8 mouse cellular contexts compared by ENCODE assay signal in genomic region chr9:121495529-121495928, GRCm38 (mm10). TPM values are rescaled to one million over a fixed set of nuclear protein-coding genes. Genes with fewer than 3 reads are reported as not detected.
A peak's percentile ranks its signal among the peaks of the same experiment; 100 is the strongest.
DNase-seq lines count a peak whose midpoint lies in the region; ATAC-seq and TF ChIP-seq lines count a peak whose summit lies in the region.

Gene Cck, minus strand, starts transcription at chr9:121495694.

- no peaks in the 10 kb centered on the region for H3K27me3 ChIP-seq in ES-Bruce4 (ENCODE audit: control insufficient read depth, insufficient read depth, low read length, poor library complexity, severe bottlenecking)
- H3K27me3 ChIP-seq in embryonic facial prominence, embryonic 14.5 days (replicated peaks; ENCODE audit: control insufficient read depth, insufficient read depth, low read length) = peaks cover 60% of the 10 kb centered on the region
- peaks cover 55% of the 10 kb centered on the region for H3K27me3 ChIP-seq in heart, embryonic 11.5 days (ENCODE audit: control insufficient read depth, insufficient read depth, low read length)
- H3K27me3 ChIP-seq in kidney, embryonic 15.5 days = peaks cover 64% of the 10 kb centered on the region
- H3K27me3 ChIP-seq in limb, embryonic 14.5 days (ENCODE audit: control insufficient read depth, insufficient read depth, low read length) = peaks cover 48% of the 10 kb centered on the region
- H3K27me3 ChIP-seq in neural tube, embryonic 11.5 days (ENCODE audit: control insufficient read depth, insufficient read depth, low read length) = peaks cover 42% of the 10 kb centered on the region

- H3K4me2 ChIP-seq in embryonic facial prominence, embryonic 14.5 days (ENCODE audit: low read depth, low read length) = peak within 1 kb of the TSS; percentile 55
- H3K4me2 ChIP-seq in heart, embryonic 11.5 days = peak within 1 kb of the TSS; percentile 74
- H3K4me2 ChIP-seq in kidney, embryonic 15.5 days = peak within 1 kb of the TSS; percentile 57
- H3K4me2 ChIP-seq in limb, embryonic 14.5 days (replicated peaks; ENCODE audit: low read depth, low read length, severe bottlenecking) = peak within 1 kb of the TSS; percentile 51
- H3K4me2 ChIP-seq in neural tube, embryonic 11.5 days (ENCODE audit: low read depth) = peak within 1 kb of the TSS; percentile 50

- H3K36me3 ChIP-seq in ES-Bruce4 (ENCODE audit: control insufficient read depth, insufficient read depth, low read length, poor library complexity, severe bottlenecking) = no peaks in the 10 kb centered on the region
- H3K36me3 ChIP-seq in embryonic facial prominence, embryonic 14.5 days (ENCODE audit: control insufficient read depth, insufficient read depth, low read length) = no peaks in the 10 kb centered on the region
- H3K36me3 ChIP-seq in heart, embryonic 11.5 days (ENCODE audit: control insufficient read depth, insufficient read depth, low read length) = no peaks in the 10 kb centered on the region
- H3K36me3 ChIP-seq in kidney, embryonic 15.5 days = no peaks in the 10 kb centered on the region
- no peaks in the 10 kb centered on the region for H3K36me3 ChIP-seq in limb, embryonic 14.5 days (ENCODE audit: control insufficient read depth, insufficient read depth, low read length)
- no peaks in the 10 kb centered on the region for H3K36me3 ChIP-seq in neural tube, embryonic 11.5 days (ENCODE audit: control insufficient read depth, insufficient read depth, low read length)

- WGBS in embryonic facial prominence, embryonic 14.5 days = 5% methylated on average over 12 of the region's 12 CpGs
- WGBS in heart, embryonic 11.5 days (ENCODE audit: insufficient replicate concordance) = 2% methylated on average over 12 of the region's 12 CpGs
- WGBS in kidney, embryonic 15.5 days = 1% methylated on average over 12 of the region's 12 CpGs
- 6% methylated on average over 12 of the region's 12 CpGs for WGBS in limb, embryonic 14.5 days
- WGBS in neural tube, embryonic 11.5 days = 2% methylated on average over 12 of the region's 12 CpGs

- H3K9me3 ChIP-seq in ES-Bruce4 (replicated peaks; ENCODE audit: control insufficient read depth, insufficient read depth, low read length, poor library complexity, severe bottlenecking) = no peaks in the 10 kb centered on the region
- H3K9me3 ChIP-seq in embryonic facial prominence, embryonic 14.5 days (ENCODE audit: control insufficient read depth, low read length) = no peaks in the 10 kb centered on the region
- no peaks in the 10 kb centered on the region for H3K9me3 ChIP-seq in heart, embryonic 11.5 days (replicated peaks; ENCODE audit: control insufficient read depth, low read length)
- no peaks in the 10 kb centered on the region for H3K9me3 ChIP-seq in kidney, embryonic 15.5 days (replicated peaks)
- H3K9me3 ChIP-seq in limb, embryonic 14.5 days (ENCODE audit: control insufficient read depth, low read length) = no peaks in the 10 kb centered on the region
- H3K9me3 ChIP-seq in neural tube, embryonic 11.5 days (ENCODE audit: control insufficient read depth, low read length) = no peaks in the 10 kb centered on the region

- H3K4me3 ChIP-seq in ES-Bruce4 (ENCODE audit: low read depth, low read length) = peak within 1 kb of the TSS; percentile 48
- H3K4me3 ChIP-seq in embryonic facial prominence, embryonic 14.5 days (ENCODE audit: low read depth, low read length) = peak within 1 kb of the TSS; percentile 33
- peak within 1 kb of the TSS; percentile 42 for H3K4me3 ChIP-seq in heart, embryonic 11.5 days (ENCODE audit: low read depth, low read length)
- peak within 1 kb of the TSS; percentile 36 for H3K4me3 ChIP-seq in kidney, embryonic 15.5 days (replicated peaks)
- peak within 1 kb of the TSS; percentile 31 for H3K4me3 ChIP-seq in limb, embryonic 14.5 days (replicated peaks; ENCODE audit: low read length)
- H3K4me3 ChIP-seq in neural tube, embryonic 11.5 days (ENCODE audit: low read depth, low read length) = peak within 1 kb of the TSS; percentile 28; the same call in 1 of the 2 replicates

- no peak within 1 kb of the TSS for H3K27ac ChIP-seq in ES-Bruce4 (ENCODE audit: insufficient read depth, low read length)
- H3K27ac ChIP-seq in embryonic facial prominence, embryonic 14.5 days (replicated peaks; ENCODE audit: low read depth, low read length) = no peak within 1 kb of the TSS
- H3K27ac ChIP-seq in heart, embryonic 11.5 days (ENCODE audit: low read depth, low read length) = no peak within 1 kb of the TSS
- no peak within 1 kb of the TSS for H3K27ac ChIP-seq in kidney, embryonic 15.5 days
- no peak within 1 kb of the TSS for H3K27ac ChIP-seq in limb, embryonic 14.5 days (replicated peaks; ENCODE audit: low read depth, low read length)
- H3K27ac ChIP-seq in neural tube, embryonic 11.5 days (ENCODE audit: low read depth, low read length) = no peak within 1 kb of the TSS

- DNase-seq in embryonic facial prominence, embryonic 14.5 days (ENCODE audit: low spot score) = peak; percentile 49
- DNase-seq in limb, embryonic 14.5 days (ENCODE audit: low spot score) = peak; percentile 40
- DNase-seq in neural tube, embryonic 11.5 days (ENCODE audit: low spot score) = peak; percentile 45
- no peak for DNase-seq in thymus, adult 18-20 months

- H3K4me1 ChIP-seq in ES-Bruce4 (ENCODE audit: control insufficient read depth, insufficient read depth, low read length) = no peaks in the 10 kb centered on the region
- H3K4me1 ChIP-seq in embryonic facial prominence, embryonic 14.5 days (ENCODE audit: control insufficient read depth, insufficient read depth, low read length) = no peaks in the 10 kb centered on the region
- peaks cover 11% of the 10 kb centered on the region for H3K4me1 ChIP-seq in heart, embryonic 11.5 days (ENCODE audit: control insufficient read depth, insufficient read depth, low read length)
- peaks cover 21% of the 10 kb centered on the region for H3K4me1 ChIP-seq in kidney, embryonic 15.5 days
- H3K4me1 ChIP-seq in limb, embryonic 14.5 days (ENCODE audit: control insufficient read depth, insufficient read depth, low read length) = no peaks in the 10 kb centered on the region; the same call in 1 of the 2 replicates
- peaks cover 5% of the 10 kb centered on the region; the same call in 1 of the 2 replicates for H3K4me1 ChIP-seq in neural tube, embryonic 11.5 days (ENCODE audit: control insufficient read depth, insufficient read depth, low read length)

- no peak for TF ChIP-seq POLR2A in ES-Bruce4 (IDR thresholded peaks at IDR 0.05; ENCODE audit: insufficient read depth, low read length)
- no peak for TF ChIP-seq POLR2A in limb, embryonic 14.5 days (IDR thresholded peaks at IDR 0.05; ENCODE audit: borderline replicate concordance, extremely low read depth, insufficient read depth, insufficient read length)

- no peak for TF ChIP-seq EP300 in ES-Bruce4 (IDR thresholded peaks at IDR 0.05; ENCODE audit: insufficient read depth, low read depth, low read length)

- ATAC-seq in embryonic facial prominence, embryonic 14.5 days (ENCODE audit: low read depth) = no peak
- ATAC-seq in heart, embryonic 11.5 days (replicated peaks; ENCODE audit: insufficient number of reproducible peaks, low FRiP score, low TSS enrichment) = no peak
- peak; percentile 70; the same call in 1 of the 2 replicates for ATAC-seq in kidney, embryonic 15.5 days (replicated peaks; ENCODE audit: low FRiP score)
- ATAC-seq in limb, embryonic 14.5 days (ENCODE audit: low FRiP score, low read depth) = no peak; the same call in 1 of the 2 replicates
- no peak for ATAC-seq in neural tube, embryonic 11.5 days (ENCODE audit: insufficient read depth, low FRiP score, low TSS enrichment)
- no peak for ATAC-seq in CD4-positive, CD25-positive, alpha-beta regulatory T cell, adult 4 months

- TF ChIP-seq CTCF in ES-Bruce4 (IDR thresholded peaks at IDR 0.05; ENCODE audit: low read depth, low read length) = no peak

- no peak within 1 kb of the TSS for H3K9ac ChIP-seq in ES-Bruce4 (ENCODE audit: low read depth, poor library complexity, severe bottlenecking)
- peak within 1 kb of the TSS; percentile 31; the same call in 1 of the 2 replicates for H3K9ac ChIP-seq in embryonic facial prominence, embryonic 14.5 days (ENCODE audit: low read depth, low read length)
- no peak within 1 kb of the TSS; the same call in 1 of the 2 replicates for H3K9ac ChIP-seq in heart, embryonic 11.5 days (ENCODE audit: low read depth, low read length)
- no peak within 1 kb of the TSS for H3K9ac ChIP-seq in kidney, embryonic 15.5 days
- H3K9ac ChIP-seq in limb, embryonic 14.5 days (ENCODE audit: low read depth, low read length, severe bottlenecking) = 0 out of 2 replicates have a peak within 1 kb of the TSS, but pooled peaks have one; percentile 28
- no peak within 1 kb of the TSS for H3K9ac ChIP-seq in neural tube, embryonic 11.5 days (ENCODE audit: low read length)

RNA-seq across cellular contexts. Expression of gene Cck, which starts in this region (rescaled TPM):
- polyA plus RNA-seq in ES-Bruce4 (2011; ENCODE audit: insufficient read depth, insufficient read length, low read depth, missing spikeins) = 1.3 TPM in 1 of 2 replicates, not detected in the other
- polyA plus RNA-seq in embryonic facial prominence, embryonic 14.5 days (2014; fragmentation: Nextera tagmentation; extraction: Ambion mirVana) = 8.6 and 9.0 TPM in 2 replicates
- 3.4 TPM in 2 replicates for polyA plus RNA-seq in heart, embryonic 11.5 days (2014; fragmentation: Nextera tagmentation; extraction: Ambion mirVana)
- polyA plus RNA-seq in kidney, embryonic 15.5 days (2015; fragmentation: Nextera tagmentation; extraction: Ambion mirVana) = 3.6 and 4.0 TPM in 2 replicates
- 8.9 and 9.9 TPM in 2 replicates for polyA plus RNA-seq in limb, embryonic 14.5 days (2012; rRNA removed)
- 2.6 and 5.2 TPM in 2 replicates for polyA plus RNA-seq in limb, embryonic 14.5 days (2014; fragmentation: Nextera tagmentation; extraction: Ambion mirVana)
- polyA plus RNA-seq in neural tube, embryonic 11.5 days (2014; fragmentation: Nextera tagmentation; extraction: Ambion mirVana) = 2.1 and 2.2 TPM in 2 replicates
- not detected for polyA plus RNA-seq in CD4-positive, CD25-positive, alpha-beta regulatory T cell, adult 4 months (2017; shearing (Covaris generic))

Comparison
In these comparisons a context has a peak if more than half of its experiments do, and no peak if none do; other contexts are left out.
1. H3K9ac ChIP-seq: peak in embryonic facial prominence, embryonic 14.5 days (single experiment) and limb, embryonic 14.5 days (single experiment); none in ES-Bruce4 (single experiment), heart, embryonic 11.5 days (single experiment), kidney, embryonic 15.5 days (single experiment) and neural tube, embryonic 11.5 days (single experiment).
2. DNase-seq: peak in embryonic facial prominence, embryonic 14.5 days (single experiment), limb, embryonic 14.5 days (single experiment) and neural tube, embryonic 11.5 days (single experiment); none in thymus, adult 18-20 months (0 of 2).
3. Peak in every context shown above with its lines, with median percentiles within 50 percentile points of each other: H3K4me3 ChIP-seq and H3K4me2 ChIP-seq.